Mouse (Mus musculus) mouse embryonic stem cell (cell line): ENCODE data around the gene Cd180.
"Not testable (repeated sequence)": the region's sequence is repeated elsewhere in the genome, so short reads cannot be mapped to it uniquely, and the experiment has no call there.

ENCODE experiments used
- in situ Hi-C, 2 experiments: fragments of 300-500 bp; cut with MboI; formaldehyde crosslinking; loops; 1 replicate in 1 of 2; 3 replicates in 1 of 2; pipeline ENCODE4 v1.14.3; 2019 to 2020; ENCODE audit warnings: low sequenced_read_pairs in 2 of 2, low pct_unique_long_range_greater_than_20kb in 1 of 2, mixed read lengths in 1 of 2; ENCODE audit not compliant: unreplicated experiment in 1 of 2

The Cd180 gene

DNA sequence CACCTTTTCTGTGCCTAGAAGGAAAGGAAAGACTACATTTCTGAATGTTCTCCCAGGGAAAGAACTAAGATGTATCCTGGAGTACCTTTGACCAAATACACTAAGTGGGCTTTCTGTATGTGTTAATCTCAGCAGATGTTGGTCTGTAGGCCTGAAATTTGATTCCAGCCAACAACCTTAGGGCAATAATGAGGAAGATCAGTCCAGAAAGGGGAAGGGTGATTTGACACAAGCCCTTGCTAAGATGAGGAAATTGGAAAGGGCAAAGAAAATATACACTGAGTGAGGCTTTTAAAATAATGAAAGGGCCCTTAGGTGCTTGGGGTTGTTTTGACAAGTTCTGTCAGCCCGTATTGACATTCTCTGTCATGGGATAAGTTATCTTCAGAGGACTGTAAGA lies 23.6 kb downstream of the Cd180 start:
- in situ Hi-C loops = no loop called here

DNA sequence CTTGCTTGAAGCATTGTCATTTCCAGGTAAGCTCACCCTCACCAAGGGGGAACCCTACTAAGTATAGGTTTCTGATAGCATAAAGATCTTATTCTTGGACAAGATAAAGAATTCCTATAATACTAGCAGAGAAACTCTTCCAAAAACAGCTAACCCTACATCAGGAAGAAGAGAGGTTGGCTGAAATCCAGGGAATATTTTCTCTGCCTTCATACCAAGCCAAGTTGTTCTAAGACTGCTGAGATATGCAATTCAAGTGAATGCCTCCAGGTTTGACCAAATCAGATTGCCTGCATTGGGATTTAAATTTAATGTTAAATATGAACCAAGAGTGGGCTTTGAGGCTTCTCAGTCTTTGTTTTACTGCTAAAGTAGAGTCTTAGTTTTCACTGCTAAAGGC lies 32.1 kb downstream of the Cd180 start:
- in situ Hi-C loops = no loop called here

DNA sequence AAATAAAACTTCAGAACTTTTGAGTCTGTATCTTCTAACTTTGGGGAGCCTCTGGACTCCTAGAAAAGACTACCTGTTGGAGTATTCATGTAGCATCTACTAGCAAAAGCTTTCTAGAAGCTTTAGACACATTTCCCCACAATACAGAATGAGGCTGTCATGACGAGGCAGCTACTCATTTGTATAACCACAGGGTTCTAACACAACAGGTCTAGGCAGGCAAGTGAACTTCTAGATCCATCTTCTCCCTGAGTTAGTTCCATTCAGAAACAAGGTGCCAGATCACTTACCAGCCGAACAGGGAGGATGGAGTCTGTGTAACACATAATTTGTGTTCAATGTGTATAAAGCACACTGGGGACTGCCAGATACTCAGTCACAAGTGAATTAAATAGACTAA lies 32.5 kb downstream of the Cd180 start:
- in situ Hi-C loops = no loop called here

DNA sequence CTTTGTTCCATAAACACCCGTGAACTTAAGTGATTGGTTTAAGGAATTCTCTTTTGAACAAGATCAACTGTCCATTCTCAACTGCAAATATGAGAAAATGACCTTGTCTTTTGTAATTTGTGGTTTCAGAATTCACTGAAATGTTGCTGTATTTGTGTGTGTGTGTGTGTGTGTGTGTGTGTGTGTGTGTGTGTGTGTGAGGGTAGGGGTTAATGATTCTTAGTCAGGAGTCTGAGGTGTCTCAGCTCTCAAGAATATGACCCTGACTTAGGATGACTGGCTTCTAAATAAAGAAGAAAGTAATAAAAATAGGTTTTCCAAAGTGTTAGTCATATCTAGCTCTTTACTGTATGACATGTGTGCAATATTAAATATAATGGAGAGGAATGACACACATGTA lies 33.5 kb downstream of the Cd180 start:
- in situ Hi-C loops = no loop called here

DNA sequence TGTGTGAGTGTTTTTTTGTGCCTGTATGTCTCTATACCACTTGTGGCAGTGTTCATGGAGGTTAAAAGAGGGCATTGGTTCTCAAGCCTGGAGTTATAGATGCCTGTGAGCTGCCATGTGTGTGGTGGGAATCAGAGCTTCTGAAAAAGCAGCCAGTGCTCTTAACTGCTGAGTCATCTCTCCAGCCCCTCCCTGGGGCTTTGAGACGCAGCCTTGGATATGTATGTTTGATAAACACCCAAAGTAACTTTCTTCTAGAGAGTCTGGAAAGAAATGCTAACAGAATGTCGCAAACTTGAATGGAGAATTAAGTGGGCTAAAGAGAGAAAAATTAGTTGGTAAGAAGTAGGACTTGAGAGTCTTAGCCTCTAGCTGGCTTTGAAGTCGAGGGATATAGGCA lies 34.7 kb downstream of the Cd180 start:
- in situ Hi-C loops = no loop called here

DNA sequence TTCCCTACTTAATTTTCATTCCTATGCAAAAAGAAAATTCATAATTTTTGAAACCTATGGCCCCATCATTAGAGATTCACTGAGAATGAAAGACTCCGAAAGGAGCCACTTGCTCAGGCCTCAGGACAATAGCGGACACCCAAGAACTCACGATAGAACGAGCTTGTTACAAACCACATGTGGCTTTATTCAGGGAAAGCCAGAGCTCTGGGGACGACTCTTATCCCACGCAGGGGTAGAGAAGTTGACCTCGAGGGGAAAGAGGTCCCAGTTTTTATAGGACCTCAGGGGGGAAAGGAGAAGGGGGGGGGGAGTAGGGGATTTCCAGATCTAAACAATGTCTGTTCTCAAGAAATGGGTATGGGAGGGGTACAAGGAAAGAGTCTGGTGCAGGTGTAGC lies 35.6 kb downstream of the Cd180 start:
- in situ Hi-C loops = not testable (repeated sequence)

DNA sequence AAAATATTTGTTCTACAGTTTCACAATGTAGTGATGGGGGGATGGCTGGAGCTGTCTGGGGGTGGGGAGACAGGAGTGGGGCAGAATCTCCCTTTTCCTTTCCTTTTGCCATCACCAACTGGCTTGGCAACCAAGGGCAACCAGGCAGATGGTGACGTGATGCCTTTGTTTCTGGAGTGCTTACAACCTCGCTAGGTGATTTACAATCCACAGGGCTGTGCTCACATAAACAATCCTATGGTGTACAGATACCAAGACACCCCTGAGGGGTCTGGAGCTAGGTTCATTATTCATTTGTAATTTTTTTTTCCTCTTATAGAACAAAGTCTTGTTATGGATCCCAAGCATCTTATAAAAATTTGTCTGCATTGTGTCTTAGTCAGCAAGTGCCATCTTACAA lies 39.7 kb downstream of the Cd180 start:
- in situ Hi-C loops = no loop called here

DNA sequence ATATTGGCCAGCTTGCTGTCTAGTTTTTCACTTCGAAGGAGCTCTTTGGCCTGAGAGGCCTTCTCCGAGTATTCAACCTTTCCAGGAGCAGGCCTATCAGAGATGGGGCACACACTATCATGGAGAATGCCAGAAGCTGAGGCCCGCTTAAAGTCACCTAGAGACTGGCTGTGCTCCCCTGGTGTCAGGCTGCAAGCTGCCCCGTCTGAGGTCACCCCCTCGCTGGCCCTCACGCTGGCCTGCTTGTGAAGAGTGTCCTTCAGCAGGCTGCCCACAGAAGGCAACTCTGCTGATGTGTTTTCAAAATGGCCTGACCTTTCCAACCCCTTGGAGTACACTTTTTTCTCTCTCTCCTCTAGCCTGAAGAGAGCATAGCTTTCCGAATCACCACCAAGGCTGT lies 44.5 kb downstream of the Cd180 start:
- in situ Hi-C loops = no loop called here

DNA sequence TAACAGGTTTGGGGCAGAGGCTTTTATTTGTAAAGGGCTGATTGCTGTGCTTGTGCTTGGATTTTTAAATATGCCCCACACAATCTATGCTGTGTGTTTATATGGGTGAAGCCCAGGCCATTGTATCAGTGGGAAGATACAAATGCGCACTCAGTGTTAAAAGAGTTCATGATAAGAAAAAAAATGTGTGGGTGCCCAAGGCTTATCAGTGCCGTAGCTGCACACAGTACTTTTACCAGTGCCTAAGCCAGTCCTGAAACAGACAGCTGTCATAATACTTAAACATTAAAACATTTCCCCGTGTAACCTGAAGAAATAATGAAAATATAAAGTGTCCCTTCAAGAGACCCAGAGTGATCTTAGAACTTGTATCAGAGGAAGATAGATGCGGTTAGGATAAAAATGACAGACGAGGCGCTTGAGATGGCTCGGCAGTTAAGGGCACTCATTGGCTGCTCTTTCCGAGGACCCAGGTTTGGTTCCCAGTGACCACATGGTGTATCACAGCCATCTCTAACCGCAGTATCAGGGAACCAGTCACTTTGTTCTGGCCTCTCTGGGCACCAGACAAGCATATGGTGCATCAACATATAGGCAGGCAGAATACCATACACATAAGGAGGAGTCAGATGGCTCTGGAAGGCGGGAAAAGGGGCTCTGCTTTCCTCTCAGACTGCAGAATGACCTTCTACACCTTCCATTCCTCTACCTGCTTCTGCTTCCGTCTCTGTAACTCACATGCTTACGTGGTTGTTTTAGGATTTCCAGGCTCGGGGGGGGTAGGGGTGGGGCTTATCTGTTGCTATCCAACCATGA lies 46.6 kb downstream of the Cd180 start:
- in situ Hi-C loops = loop anchor here in 1 of 2 experiments (10.0 kb wide), 1 partner anchor 65 kb away; no protein-coding TSS in a partner anchor

DNA sequence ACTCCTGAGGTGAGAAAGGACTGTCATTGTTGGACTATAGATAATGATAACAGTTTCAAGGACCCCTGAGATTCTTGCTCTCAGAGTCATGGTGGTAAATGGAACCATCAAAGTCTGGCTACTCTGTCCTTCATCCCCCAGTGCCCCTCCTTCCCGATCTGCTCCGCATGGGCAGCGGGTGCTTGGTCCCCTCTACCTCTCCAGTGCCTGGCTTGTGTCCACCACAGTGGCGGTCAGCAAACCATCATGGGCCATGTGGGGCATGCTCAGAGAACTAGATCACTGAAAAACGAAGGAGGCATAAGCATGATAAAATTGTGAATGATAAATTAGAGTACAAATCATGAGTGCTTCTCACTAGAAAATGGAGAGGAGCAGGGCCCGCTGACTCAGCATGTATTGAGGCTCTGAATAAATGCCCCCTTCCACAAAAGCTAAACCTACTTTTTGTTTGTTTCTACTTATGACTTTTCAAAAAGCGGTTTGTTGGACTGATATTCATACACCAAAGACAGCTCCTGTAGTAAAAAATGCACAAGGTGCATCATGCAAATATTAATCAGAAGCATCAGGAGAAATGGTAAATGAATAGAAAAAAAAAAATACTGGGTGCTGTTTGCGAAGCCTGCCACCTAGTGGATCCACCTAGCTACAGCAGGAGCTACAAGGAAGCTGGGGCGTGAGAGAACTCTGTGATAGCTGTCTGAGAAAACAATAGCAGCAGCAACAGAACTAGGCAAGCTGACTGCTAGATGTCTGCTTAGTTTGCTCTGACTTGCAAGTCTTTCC lies 51.3 kb downstream of the Cd180 start:
- in situ Hi-C loops = loop anchor here in 1 of 2 experiments (10.0 kb wide), 1 partner anchor 70 kb away; no protein-coding TSS in a partner anchor

DNA sequence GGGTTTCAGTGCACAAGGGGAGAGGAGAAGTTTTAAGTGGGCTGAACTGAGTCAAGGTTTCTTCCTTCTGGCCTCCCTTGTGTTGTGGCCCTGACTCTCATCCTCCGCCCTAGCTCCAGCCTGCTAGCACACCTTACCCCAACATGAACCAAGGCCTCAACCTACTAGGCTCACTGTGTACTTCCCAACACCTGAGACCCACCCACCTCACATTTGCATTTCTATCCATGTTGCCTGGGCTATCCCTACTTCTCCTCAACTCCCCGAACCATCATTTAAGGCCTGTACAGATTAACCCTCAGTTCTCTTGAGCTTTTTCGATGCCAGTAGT lies 51.9 kb downstream of the Cd180 start:
- in situ Hi-C loops = loop anchor here in 1 of 2 experiments (10.0 kb wide), 1 partner anchor 70 kb away; no protein-coding TSS in a partner anchor

DNA sequence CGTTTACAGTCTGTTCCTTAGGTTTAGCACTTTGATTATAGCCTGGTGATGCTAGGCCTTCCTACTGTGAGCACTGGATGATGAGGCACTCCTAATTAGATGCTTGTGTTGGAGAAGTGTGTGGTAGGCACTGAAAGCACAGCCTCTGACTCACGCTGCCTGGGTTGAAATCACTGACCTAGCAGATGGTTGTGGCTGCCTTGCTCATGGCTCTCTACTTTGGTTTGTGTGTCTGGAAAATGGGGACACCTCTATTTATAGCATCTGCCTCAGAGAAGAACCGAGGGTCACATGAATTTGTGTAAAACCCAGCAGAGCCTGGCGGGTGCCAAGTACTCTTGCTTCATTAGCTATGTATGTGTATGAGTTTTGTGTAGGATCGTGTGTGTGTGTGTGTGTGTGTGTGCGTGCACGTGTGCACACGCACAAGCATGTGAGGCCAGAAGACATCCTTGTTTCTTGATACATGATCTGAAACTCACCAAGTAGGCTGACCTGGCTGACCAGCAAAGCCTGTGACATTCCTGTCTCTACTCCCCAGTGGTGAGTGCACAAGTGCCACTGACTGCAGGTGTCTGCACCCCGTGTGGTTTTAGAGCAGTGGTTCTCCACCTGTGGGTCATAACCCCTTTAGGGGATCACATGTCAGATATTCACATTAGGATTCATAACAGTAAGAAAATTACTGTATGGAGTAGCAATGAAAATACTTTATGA lies 52.4 kb downstream of the Cd180 start:
- in situ Hi-C loops = loop anchor here in 1 of 2 experiments (10.0 kb wide), 1 partner anchor 71 kb away; no protein-coding TSS in a partner anchor

DNA sequence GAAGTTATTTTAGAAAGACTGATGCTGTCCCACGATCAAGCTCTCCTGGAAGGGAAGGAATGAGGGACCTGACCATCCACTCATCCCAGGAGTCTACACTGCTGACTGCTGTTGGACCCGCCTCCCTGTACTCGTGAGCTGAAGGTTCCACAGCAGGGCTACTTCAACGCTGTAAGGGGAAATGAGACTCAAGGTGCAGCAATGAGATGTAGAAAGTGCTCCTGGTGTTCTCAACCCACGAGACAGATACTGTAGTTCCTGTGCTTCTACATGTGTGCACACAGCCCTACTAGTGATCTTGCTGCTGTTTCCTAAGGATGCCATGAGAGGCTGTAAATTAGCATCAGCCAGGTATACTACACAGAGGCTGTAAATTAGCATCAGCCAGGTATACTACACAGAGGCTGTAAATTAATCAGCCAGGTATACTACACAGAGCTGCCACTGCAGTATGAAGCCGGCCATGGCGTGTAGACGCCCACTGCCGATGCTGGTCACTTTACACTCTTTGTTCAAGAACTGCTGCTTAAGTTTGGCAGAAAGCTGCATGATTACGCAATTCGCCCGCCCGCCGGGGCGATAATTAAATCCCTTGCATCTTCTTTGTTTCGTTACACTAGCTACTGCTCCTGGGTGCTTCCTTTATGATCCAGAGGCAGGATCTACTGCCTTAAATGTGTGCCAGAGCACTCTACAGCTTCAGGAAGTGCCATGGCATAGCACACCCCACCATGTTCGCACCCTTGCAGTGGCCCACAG lies 53.6 kb downstream of the Cd180 start:
- in situ Hi-C loops = loop anchor here in 1 of 2 experiments (10.0 kb wide), 1 partner anchor 72 kb away; no protein-coding TSS in a partner anchor

DNA sequence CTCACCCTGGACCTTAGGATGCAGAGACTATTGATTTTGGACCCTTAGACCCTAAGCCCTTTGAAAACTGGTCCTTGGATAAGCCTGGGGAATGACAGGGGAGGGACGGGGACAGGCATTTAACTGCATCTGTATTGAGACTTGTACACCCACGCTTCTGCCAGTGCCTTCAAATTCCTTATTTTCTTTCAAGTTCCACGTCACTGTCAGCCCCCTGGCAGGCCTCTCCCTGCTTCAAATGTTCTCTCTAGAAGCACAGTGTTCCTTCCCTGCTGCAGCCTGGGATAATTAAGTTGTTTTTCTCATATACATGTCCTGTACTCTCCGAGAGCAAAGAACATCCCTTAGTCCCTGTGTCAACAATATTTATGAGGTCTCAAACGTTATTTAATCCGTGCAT lies 55.8 kb downstream of the Cd180 start:
- in situ Hi-C loops = loop anchor here in 1 of 2 experiments (10.0 kb wide), 1 partner anchor 74 kb away; no protein-coding TSS in a partner anchor

DNA sequence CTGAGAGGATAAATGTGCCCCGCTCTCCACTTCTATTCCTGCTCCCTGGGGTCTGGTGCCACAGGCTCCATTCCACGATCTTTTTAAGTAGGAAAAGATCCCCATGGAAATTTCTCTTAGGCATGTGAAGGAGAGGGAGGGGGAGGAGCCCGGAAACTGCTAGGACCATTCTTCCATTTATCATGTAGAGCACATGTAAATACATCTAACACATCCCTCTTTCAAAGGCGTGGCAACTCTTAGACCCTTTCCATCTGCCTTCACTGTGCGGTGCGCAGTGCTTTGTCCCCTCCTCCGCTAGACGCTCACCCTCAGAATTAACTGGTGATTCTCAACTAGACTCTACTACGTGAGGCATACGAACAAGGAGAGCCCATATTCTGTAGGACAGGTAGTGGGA lies 56.5 kb downstream of the Cd180 start:
- in situ Hi-C loops = loop anchor here in 1 of 2 experiments (10.0 kb wide), 1 partner anchor 75 kb away; no protein-coding TSS in a partner anchor

DNA sequence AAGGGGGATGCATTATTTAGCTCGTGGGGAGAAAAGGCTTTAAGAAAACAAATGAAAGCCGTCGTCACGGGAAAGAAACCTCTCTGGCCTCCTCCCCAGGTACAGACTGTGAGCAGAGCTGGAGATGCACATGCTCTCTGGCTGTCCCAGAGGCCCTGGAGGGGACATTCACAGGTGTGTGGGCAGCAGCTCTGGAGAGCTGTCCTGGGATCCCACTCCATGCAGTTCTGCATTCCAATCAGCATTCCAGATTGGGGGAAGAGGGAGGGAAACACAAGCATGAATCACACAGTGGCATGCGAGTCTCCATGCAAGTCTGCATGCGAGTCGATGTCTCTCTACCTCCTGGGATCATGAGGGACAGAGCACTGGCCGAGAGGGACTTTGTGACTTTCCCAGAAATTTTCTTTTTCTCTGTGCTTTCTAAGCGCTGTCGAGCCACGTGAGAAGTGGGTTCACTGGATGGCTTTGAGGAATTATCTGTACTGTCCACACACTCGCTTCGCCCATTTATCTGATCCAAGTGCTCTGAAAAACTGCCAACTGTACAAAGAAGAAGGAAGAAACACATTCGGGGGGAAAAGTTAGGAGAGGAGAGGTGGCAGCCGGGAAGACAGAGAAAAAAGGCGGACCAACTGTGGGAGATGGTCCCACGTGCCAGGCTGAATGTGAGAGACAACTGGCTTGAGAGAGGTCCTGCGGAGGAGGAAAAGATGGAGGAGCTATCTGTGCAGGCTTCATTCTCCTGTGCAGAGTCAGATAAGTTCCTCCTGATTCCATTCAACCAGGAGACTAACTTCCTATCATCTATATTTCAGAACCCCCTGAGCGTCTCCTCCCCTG lies 60.6 kb downstream of the Cd180 start:
- in situ Hi-C loops = no loop called here

DNA sequence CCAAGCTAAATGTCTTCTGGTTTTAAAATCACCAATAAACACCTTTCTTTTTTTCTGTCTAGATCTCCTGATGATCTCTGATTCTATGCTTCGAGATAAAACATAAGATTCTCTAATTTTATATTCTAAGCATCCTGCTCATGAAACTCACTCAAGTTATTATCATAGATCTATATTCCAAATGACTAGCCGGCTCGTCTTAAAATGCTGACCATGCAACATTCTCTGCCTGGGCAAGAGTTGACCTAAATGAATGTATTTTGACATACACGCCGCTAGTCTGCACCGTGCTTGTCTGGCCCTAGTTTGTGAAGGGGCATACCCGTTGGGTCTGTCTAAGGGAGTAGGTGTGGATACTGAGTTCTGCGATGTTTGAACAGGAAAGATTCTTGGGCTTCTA lies 61.8 kb downstream of the Cd180 start:
- in situ Hi-C loops = no loop called here
